Mouse (Mus musculus) limb, embryonic 14.5 days (tissue): ENCODE measurements around the gene Ciita. TPM values are rescaled to one million over a fixed set of nuclear protein-coding genes. Genes with fewer than 3 reads are reported as not detected.

Experiments used
- ATAC-seq: fragments of 200-750 bp; cut with Nextera tagmentation; 2 replicates; pipeline ENCODE4 v1.8.0; 2017; ENCODE audit warnings: low read depth, moderate number of reproducible peaks, moderate TSS enrichment; ENCODE audit not compliant: low FRiP score
- DNase-seq: peaks from one replicate; pipeline ENCODE4 v3.0.0-alpha.2; 2015; ENCODE audit warnings: low spot score
- H3K27ac ChIP-seq: fragments of 300-500 bp; sonication (generic); replicated peaks from 2 replicates; pipeline ENCODE4 v1.5.1; 2014; ENCODE audit warnings: low read depth, mild to moderate bottlenecking, low read length, moderate library complexity, mixed read lengths
- H3K27me3 ChIP-seq: fragments of 300-500 bp; sonication (generic); 2 replicates; pipeline ENCODE4 v1.6.1; 2014; ENCODE audit warnings: low read length, mixed read lengths; ENCODE audit not compliant: control insufficient read depth, insufficient read depth
- H3K36me3 ChIP-seq: fragments of 300-500 bp; sonication (generic); 2 replicates; pipeline ENCODE4 v1.6.1; 2014; ENCODE audit warnings: mild to moderate bottlenecking, low read length, moderate library complexity, mixed read lengths; ENCODE audit not compliant: control insufficient read depth, insufficient read depth
- H3K4me1 ChIP-seq: fragments of 300-500 bp; sonication (generic); 2 replicates; pipeline ENCODE4 v1.6.1; 2014; ENCODE audit warnings: antibody characterized with exemption, low read length, mixed read lengths; ENCODE audit not compliant: control insufficient read depth, insufficient read depth
- H3K4me2 ChIP-seq: fragments of 300-500 bp; sonication (generic); replicated peaks from 2 replicates; pipeline ENCODE4 v1.6.1; 2014; ENCODE audit warnings: low read depth, mild to moderate bottlenecking, low read length, moderate library complexity; ENCODE audit not compliant: severe bottlenecking
- H3K4me3 ChIP-seq: fragments of 300-500 bp; sonication (generic); replicated peaks from 2 replicates; pipeline ENCODE4 v1.5.1; 2014; ENCODE audit warnings: low read length
- H3K9ac ChIP-seq: fragments of 300-500 bp; sonication (generic); 2 replicates; pipeline ENCODE4 v1.6.1; 2014; ENCODE audit warnings: mild to moderate bottlenecking, low read depth, low read length, moderate library complexity; ENCODE audit not compliant: severe bottlenecking
- H3K9me3 ChIP-seq: fragments of 300-500 bp; sonication (generic); 2 replicates; pipeline ENCODE4 v1.6.1; 2016; ENCODE audit warnings: low read length; ENCODE audit not compliant: control insufficient read depth
- POLR2A ChIP-seq: fragments of 200-500 bp; IDR thresholded peaks from 2 replicates; pipeline ENCODE4 v1.8.0; 2012; ENCODE audit warnings: inconsistent platforms, mild to moderate bottlenecking, moderate library complexity, borderline replicate concordance; ENCODE audit not compliant: insufficient read depth, insufficient read length; ENCODE audit errors: extremely low read depth
- WGBS: fragments of 180-500 bp; shearing (Covaris S2); extraction: QIAGEN DNeasy Blood & Tissue Kit; methylation state at CpG from one replicate; pipeline ENCODE4 v1.1.7; 2014; 5-methylcytosine and 5-hydroxymethylcytosine counted together
- polyA plus RNA-seq, 2 experiments: library from polyadenylated mRNA; depleted of rRNA in 1 of 2; stranded (reverse) in 1 of 2; unstranded in 1 of 2; fragments of >200 nt; fragmentation: Nextera tagmentation in 1 of 2; extraction: Ambion mirVana in 1 of 2; gene quantifications; 2 replicates each; pipeline versions ENCODE4 v1.2.1 to v1.2.3; 2012 to 2014

Gene Ciita
- polyA plus RNA-seq, 2 experiments: 0.10 to 0.44 TPM

DNA sequence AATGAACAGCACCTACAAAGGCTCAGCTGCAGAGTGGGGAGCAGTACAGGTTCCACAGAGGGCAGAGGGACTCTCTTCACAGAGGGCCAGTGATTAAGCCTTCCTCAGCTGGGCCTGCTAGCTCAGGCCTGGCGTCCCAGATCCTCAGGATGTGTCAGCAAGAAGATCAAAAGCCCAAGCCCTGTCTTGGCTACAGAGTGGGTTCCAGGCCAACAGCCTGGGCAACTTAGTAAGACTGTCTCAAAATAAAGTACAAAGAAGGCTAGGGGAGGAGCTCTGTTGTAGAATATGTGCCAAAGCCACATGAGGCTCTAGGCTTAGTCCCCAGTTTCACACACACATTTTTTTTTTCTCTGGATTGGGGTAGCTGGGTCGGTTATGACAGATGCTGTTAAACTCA lies 95.1 kb downstream of the Ciita start:
- H3K4me2 ChIP-seq: no peak overlapping the region
- no peaks in the 10 kb centered on the region for H3K9me3 ChIP-seq
- H3K4me3 ChIP-seq: no peak overlapping the region
- DNase-seq (no peak), ATAC-seq (no peak)
- peaks cover 2% of the 10 kb centered on the region; the same call in 1 of the 2 replicates for H3K4me1 ChIP-seq
- no peak for TF ChIP-seq POLR2A
- H3K36me3 ChIP-seq: peaks cover 51% of the 10 kb centered on the region
- no peak overlapping the region for H3K27ac ChIP-seq
- no peaks in the 10 kb centered on the region for H3K27me3 ChIP-seq
- 35% methylated on average over 2 of the region's 2 CpGs for WGBS
- no peak overlapping the region for H3K9ac ChIP-seq

DNA sequence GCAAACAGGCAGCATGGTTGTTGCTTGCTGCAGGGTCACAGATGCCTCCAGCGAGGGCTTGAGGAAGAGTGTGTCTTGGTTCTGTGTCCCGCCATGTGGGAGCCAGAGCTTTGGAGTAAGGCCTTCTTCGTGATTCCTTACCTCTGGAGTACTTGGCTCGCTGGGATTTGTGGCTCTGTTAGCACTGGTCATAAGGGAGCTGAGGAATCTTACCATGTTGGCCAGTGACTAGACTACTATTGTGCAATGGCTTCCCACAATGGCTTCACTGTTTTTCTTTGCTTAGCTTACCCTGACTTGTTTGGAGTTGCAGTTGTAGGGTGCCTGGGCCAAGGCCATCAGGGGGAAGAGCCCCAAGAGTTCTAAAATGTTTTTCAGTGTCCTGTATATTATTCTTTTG lies 96.1 kb downstream of the Ciita start:
- no peak overlapping the region for H3K27ac ChIP-seq
- no peak overlapping the region for H3K9ac ChIP-seq
- peaks cover 2% of the 10 kb centered on the region; the same call in 1 of the 2 replicates for H3K4me1 ChIP-seq
- WGBS: 93% methylated on average over 4 of the region's 4 CpGs
- DNase-seq (no peak), ATAC-seq (no peak)
- no peaks in the 10 kb centered on the region for H3K9me3 ChIP-seq
- peaks cover 58% of the 10 kb centered on the region for H3K36me3 ChIP-seq
- H3K27me3 ChIP-seq: no peaks in the 10 kb centered on the region
- no peak overlapping the region for H3K4me3 ChIP-seq
- no peak overlapping the region for H3K4me2 ChIP-seq
- no peak for TF ChIP-seq POLR2A

DNA sequence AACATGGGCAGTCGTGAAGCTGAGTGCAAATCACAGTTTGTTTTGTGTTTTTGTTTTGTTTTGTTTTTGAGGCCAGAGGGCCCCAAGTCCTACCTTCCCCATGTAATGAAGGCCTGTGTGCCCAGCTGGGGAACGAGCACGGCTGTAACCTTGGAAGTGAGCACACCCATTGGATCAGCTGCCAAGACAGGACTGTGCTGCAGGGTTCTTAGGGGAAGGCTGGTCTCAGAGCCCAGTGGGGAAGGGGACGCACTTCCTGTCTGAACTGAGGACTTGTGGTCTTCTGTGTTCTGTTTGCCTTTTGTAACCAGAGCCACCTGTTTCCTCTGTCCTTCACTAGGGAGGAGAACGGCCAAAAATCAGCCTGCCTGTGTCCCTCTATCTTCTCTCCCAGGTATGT lies 97.7 kb downstream of the Ciita start:
- Histone ChIP-seq H3K27ac (no peak overlapping the region), H3K4me3 (no peak overlapping the region), H3K36me3 (peaks cover 65% of the 10 kb centered on the region), H3K4me2 (no peak overlapping the region), H3K9ac (no peak overlapping the region), H3K27me3 (no peaks in the 10 kb centered on the region), H3K4me1 (peaks cover 2% of the 10 kb centered on the region; the same call in 1 of the 2 replicates), H3K9me3 (no peaks in the 10 kb centered on the region)
- DNase-seq: no peak
- 58% methylated on average over 5 of the region's 5 CpGs for WGBS
- no peak for TF ChIP-seq POLR2A
- ATAC-seq: no peak

Other genes starting within 250 kb of the Ciita start
- gene Emp2, start 166.1 kb upstream of the Ciita start, polyA plus RNA-seq (2012; rRNA removed): 33.9 and 35.2 TPM in 2 replicates
- gene Emp2, start 166.1 kb upstream of the Ciita start, polyA plus RNA-seq (2014; fragmentation: Nextera tagmentation; extraction: Ambion mirVana): 39.2 and 41.7 TPM in 2 replicates
- 1.2 and 1.4 TPM in 2 replicates for gene Tekt5, start 84.6 kb upstream of the Ciita start, polyA plus RNA-seq (2012; rRNA removed)
- gene Tekt5, start 84.6 kb upstream of the Ciita start, polyA plus RNA-seq (2014; fragmentation: Nextera tagmentation; extraction: Ambion mirVana): 1.1 and 2.0 TPM in 2 replicates
- 46.1 and 46.9 TPM in 2 replicates for gene Nubp1, start 68.1 kb upstream of the Ciita start, polyA plus RNA-seq (2012; rRNA removed)
- 59.0 and 64.6 TPM in 2 replicates for gene Nubp1, start 68.1 kb upstream of the Ciita start, polyA plus RNA-seq (2014; fragmentation: Nextera tagmentation; extraction: Ambion mirVana)
- 17.7 and 20.7 TPM in 2 replicates for gene Tvp23a, start 32.7 kb upstream of the Ciita start, polyA plus RNA-seq (2012; rRNA removed)
- 14.0 and 17.1 TPM in 2 replicates for gene Tvp23a, start 32.7 kb upstream of the Ciita start, polyA plus RNA-seq (2014; fragmentation: Nextera tagmentation; extraction: Ambion mirVana)
- 51.2 and 79.2 TPM in 2 replicates for gene Dexi, start 63.0 kb downstream of the Ciita start, polyA plus RNA-seq (2012; rRNA removed)
- 31.5 and 40.4 TPM in 2 replicates for gene Dexi, start 63.0 kb downstream of the Ciita start, polyA plus RNA-seq (2014; fragmentation: Nextera tagmentation; extraction: Ambion mirVana)
- gene Clec16a, start 65.3 kb downstream of the Ciita start, polyA plus RNA-seq (2012; rRNA removed): 12.5 and 14.6 TPM in 2 replicates
- gene Clec16a, start 65.3 kb downstream of the Ciita start, polyA plus RNA-seq (2014; fragmentation: Nextera tagmentation; extraction: Ambion mirVana): 29.9 and 34.9 TPM in 2 replicates